Mouse (Mus musculus): ENCODE measurements around the gene Scn2b. TPM values are rescaled to one million over a fixed set of nuclear protein-coding genes. Genes with fewer than 3 reads are reported as not detected.

Gene Scn2b
- not detected for polyA plus RNA-seq (2012; fragmentation: generic; extraction: Trizol)

- Histone ChIP-seq H3ac (ENCODE audit: control insufficient read depth, insufficient read length) (no peak within 1 kb of the TSS), H3K79me2 (ENCODE audit: control insufficient read depth, insufficient read depth) (no peaks in the 10 kb centered on the region), H3K4me3 (no peak within 1 kb of the TSS), H3K36me3 (ENCODE audit: control insufficient read depth, insufficient read depth) (no peaks in the 10 kb centered on the region), H3K4me2 (ENCODE audit: low read depth) (no peak within 1 kb of the TSS), H3K27me3 (ENCODE audit: control insufficient read depth, insufficient read depth, insufficient read length) (peaks cover 52% of the 10 kb centered on the region)
- TF ChIP-seq TCF3 (IDR thresholded peaks at IDR 0.05; ENCODE audit: insufficient read length, low read depth) (no peak), REST (IDR thresholded peaks at IDR 0.05; ENCODE audit: insufficient read depth, insufficient read length) (no peak), POLR2A (IDR thresholded peaks at IDR 0.05; ENCODE audit: insufficient read length, low read depth) (no peak), MAX (IDR thresholded peaks at IDR 0.05; ENCODE audit: low read depth) (no peak), E2F4 (IDR thresholded peaks at IDR 0.05; ENCODE audit: insufficient read depth) (no peak), USF1 (IDR thresholded peaks at IDR 0.05; ENCODE audit: low read depth) (no peak), CEBPB (IDR thresholded peaks at IDR 0.05; ENCODE audit: insufficient read depth, poor library complexity, severe bottlenecking) (no peak), POLR2AphosphoS2 (IDR thresholded peaks at IDR 0.05; ENCODE audit: insufficient read length, low read depth) (no peak)
Measured at GRCm38 (mm10) chr9:45117741-45118431, at the start of gene Scn2b. Gene Scn2b, plus strand, starts transcription at chr9:45117782.

GRCm38 (mm10) chr9:45071800-45072199 lies 45.8 kb upstream of the Scn2b start:
- Histone ChIP-seq H3K4me2 (ENCODE audit: low read depth) (no peak overlapping the region), H3K27me3 (ENCODE audit: control insufficient read depth, insufficient read depth, insufficient read length) (peaks cover 43% of the 10 kb centered on the region), H3K4me3 (no peak overlapping the region), H3K79me2 (ENCODE audit: control insufficient read depth, insufficient read depth) (no peaks in the 10 kb centered on the region), H3ac (ENCODE audit: control insufficient read depth, insufficient read length) (no peak overlapping the region), H3K36me3 (ENCODE audit: control insufficient read depth, insufficient read depth) (no peaks in the 10 kb centered on the region)
- no peak for TF ChIP-seq POLR2AphosphoS2 (IDR thresholded peaks at IDR 0.05; ENCODE audit: insufficient read length, low read depth)
- TF ChIP-seq USF1 (IDR thresholded peaks at IDR 0.05; ENCODE audit: low read depth) = no peak
- no peak for TF ChIP-seq MAX (IDR thresholded peaks at IDR 0.05; ENCODE audit: low read depth)
- TF ChIP-seq MYOG (IDR thresholded peaks at IDR 0.05; ENCODE audit: control insufficient read depth in 1 of 3, insufficient read depth in 1 of 3, insufficient read length in 2 of 3, low read depth in 2 of 3) = no peak
- TF ChIP-seq CEBPB (IDR thresholded peaks at IDR 0.05; ENCODE audit: insufficient read depth, poor library complexity, severe bottlenecking) = no peak
- TF ChIP-seq TCF3 (IDR thresholded peaks at IDR 0.05; ENCODE audit: insufficient read length, low read depth) = no peak
- TF ChIP-seq REST (IDR thresholded peaks at IDR 0.05; ENCODE audit: insufficient read depth, insufficient read length) = no peak
- TF ChIP-seq POLR2A (IDR thresholded peaks at IDR 0.05; ENCODE audit: insufficient read length, low read depth) = no peak
- TF ChIP-seq E2F4 (IDR thresholded peaks at IDR 0.05; ENCODE audit: insufficient read depth) = no peak
- TF ChIP-seq TCF12 (IDR thresholded peaks at IDR 0.05; ENCODE audit: insufficient read depth, poor library complexity, severe bottlenecking) = no peak

GRCm38 (mm10) chr9:45077859-45078258 lies 39.7 kb upstream of the Scn2b start:
- no peaks in the 10 kb centered on the region for H3K36me3 ChIP-seq (ENCODE audit: control insufficient read depth, insufficient read depth)
- no peak overlapping the region for H3K4me2 ChIP-seq (ENCODE audit: low read depth)
- no peak overlapping the region for H3ac ChIP-seq (ENCODE audit: control insufficient read depth, insufficient read length)
- H3K4me3 ChIP-seq = no peak overlapping the region
- no peaks in the 10 kb centered on the region for H3K79me2 ChIP-seq (ENCODE audit: control insufficient read depth, insufficient read depth)
- TF ChIP-seq CEBPB (IDR thresholded peaks at IDR 0.05; ENCODE audit: insufficient read depth, poor library complexity, severe bottlenecking) = no peak
- no peak for TF ChIP-seq TCF3 (IDR thresholded peaks at IDR 0.05; ENCODE audit: insufficient read length, low read depth)
- TF ChIP-seq SRF (IDR thresholded peaks at IDR 0.05; ENCODE audit: control insufficient read depth, insufficient read length, low read depth) = no peak
- no peak for TF ChIP-seq TCF12 (IDR thresholded peaks at IDR 0.05; ENCODE audit: insufficient read depth, poor library complexity, severe bottlenecking)
- no peak for TF ChIP-seq E2F4 (IDR thresholded peaks at IDR 0.05; ENCODE audit: insufficient read depth)
- TF ChIP-seq MYOG (IDR thresholded peaks at IDR 0.05; ENCODE audit: control insufficient read depth in 1 of 3, insufficient read depth in 1 of 3, insufficient read length in 2 of 3, low read depth in 2 of 3) = no peak
- no peak for TF ChIP-seq POLR2AphosphoS2 (IDR thresholded peaks at IDR 0.05; ENCODE audit: insufficient read length, low read depth)
- TF ChIP-seq MYOD1 (IDR thresholded peaks at IDR 0.05; ENCODE audit: control insufficient read depth in 1 of 3, insufficient read length in 2 of 3, low read depth in 2 of 3) = no peak
- no peak for TF ChIP-seq MAX (IDR thresholded peaks at IDR 0.05; ENCODE audit: low read depth)
- no peak for TF ChIP-seq REST (IDR thresholded peaks at IDR 0.05; ENCODE audit: insufficient read depth, insufficient read length)
- no peak for TF ChIP-seq POLR2A (IDR thresholded peaks at IDR 0.05; ENCODE audit: insufficient read length, low read depth)
- no peak for TF ChIP-seq USF1 (IDR thresholded peaks at IDR 0.05; ENCODE audit: low read depth)
- H3K27me3 ChIP-seq (ENCODE audit: control insufficient read depth, insufficient read depth, insufficient read length) = peaks cover 64% of the 10 kb centered on the region

DNA sequence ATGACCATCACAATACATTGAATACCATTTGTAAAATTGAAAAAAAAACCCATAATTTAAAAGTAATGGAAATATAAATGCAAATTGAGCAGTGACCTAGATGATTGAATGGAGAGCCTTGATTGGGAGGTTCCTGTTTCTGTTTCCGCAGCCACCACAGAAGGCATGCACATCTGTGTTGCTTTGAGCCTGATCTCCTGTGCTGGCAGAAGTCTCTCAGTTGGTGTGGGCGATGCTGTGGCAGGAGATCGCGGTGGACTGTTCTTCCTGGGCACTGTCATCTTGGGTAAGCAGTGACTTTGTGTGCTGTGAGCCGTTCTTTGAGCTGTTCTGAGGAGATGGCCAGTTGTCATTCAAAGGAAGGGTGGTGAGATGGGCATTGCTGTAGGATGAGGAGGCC lies 38.6 kb upstream of the Scn2b start, which contains the start of gene Jaml:
Gene Jaml, plus strand, starts transcription at position 173 of the 400 bp plus-strand sequence.
- TF ChIP-seq POLR2AphosphoS2 (IDR thresholded peaks at IDR 0.05; ENCODE audit: insufficient read length, low read depth) (no peak), E2F4 (IDR thresholded peaks at IDR 0.05; ENCODE audit: insufficient read depth) (no peak), REST (IDR thresholded peaks at IDR 0.05; ENCODE audit: insufficient read depth, insufficient read length) (no peak), POLR2A (IDR thresholded peaks at IDR 0.05; ENCODE audit: insufficient read length, low read depth) (no peak)
- H3K4me2 ChIP-seq (ENCODE audit: low read depth) = no peak within 1 kb of the TSS
- H3K27me3 ChIP-seq (ENCODE audit: control insufficient read depth, insufficient read depth, insufficient read length) = peaks cover 65% of the 10 kb centered on the region
- H3K4me3 ChIP-seq = no peak within 1 kb of the TSS
- no peaks in the 10 kb centered on the region for H3K36me3 ChIP-seq (ENCODE audit: control insufficient read depth, insufficient read depth)
- H3K79me2 ChIP-seq (ENCODE audit: control insufficient read depth, insufficient read depth) = no peaks in the 10 kb centered on the region
- no peak within 1 kb of the TSS for H3ac ChIP-seq (ENCODE audit: control insufficient read depth, insufficient read length)

DNA sequence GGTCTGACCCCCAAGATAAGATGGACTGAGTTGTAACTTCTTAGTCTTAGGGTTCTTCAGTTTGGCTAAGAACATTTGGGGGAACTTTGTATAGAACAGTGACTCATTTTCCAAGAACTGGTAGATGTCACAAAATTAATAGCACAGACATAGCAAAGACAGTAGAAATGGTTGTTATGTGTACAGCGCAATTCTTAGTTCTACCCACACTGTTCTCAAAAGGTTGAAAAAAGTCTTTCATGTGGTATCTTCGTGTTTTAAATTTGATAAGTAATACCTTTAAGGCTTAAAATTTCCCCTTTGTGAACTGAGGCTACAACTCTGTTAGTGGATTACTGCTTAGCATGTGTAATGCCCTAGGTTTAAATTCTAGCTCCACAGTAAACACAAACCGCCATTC lies 34.5 kb upstream of the Scn2b start:
- no peak overlapping the region for H3ac ChIP-seq (ENCODE audit: control insufficient read depth, insufficient read length)
- no peak for TF ChIP-seq TCF12 (IDR thresholded peaks at IDR 0.05; ENCODE audit: insufficient read depth, poor library complexity, severe bottlenecking)
- no peak for TF ChIP-seq REST (IDR thresholded peaks at IDR 0.05; ENCODE audit: insufficient read depth, insufficient read length)
- no peak for TF ChIP-seq E2F4 (IDR thresholded peaks at IDR 0.05; ENCODE audit: insufficient read depth)
- no peak for TF ChIP-seq POLR2A (IDR thresholded peaks at IDR 0.05; ENCODE audit: insufficient read length, low read depth)
- no peak for TF ChIP-seq MYOG (IDR thresholded peaks at IDR 0.05; ENCODE audit: control insufficient read depth in 1 of 3, insufficient read depth in 1 of 3, insufficient read length in 2 of 3, low read depth in 2 of 3)
- no peak for TF ChIP-seq CEBPB (IDR thresholded peaks at IDR 0.05; ENCODE audit: insufficient read depth, poor library complexity, severe bottlenecking)
- no peak for TF ChIP-seq POLR2AphosphoS2 (IDR thresholded peaks at IDR 0.05; ENCODE audit: insufficient read length, low read depth)
- TF ChIP-seq USF1 (IDR thresholded peaks at IDR 0.05; ENCODE audit: low read depth) = no peak
- no peak for TF ChIP-seq SRF (IDR thresholded peaks at IDR 0.05; ENCODE audit: control insufficient read depth, insufficient read length, low read depth)
- no peak for TF ChIP-seq MAX (IDR thresholded peaks at IDR 0.05; ENCODE audit: low read depth)
- TF ChIP-seq TCF3 (IDR thresholded peaks at IDR 0.05; ENCODE audit: insufficient read length, low read depth) = no peak
- TF ChIP-seq MYOD1 (IDR thresholded peaks at IDR 0.05; ENCODE audit: control insufficient read depth in 1 of 3, insufficient read length in 2 of 3, low read depth in 2 of 3) = no peak
- no peaks in the 10 kb centered on the region for H3K79me2 ChIP-seq (ENCODE audit: control insufficient read depth, insufficient read depth)
- H3K4me2 ChIP-seq (ENCODE audit: low read depth) = no peak overlapping the region
- H3K36me3 ChIP-seq (ENCODE audit: control insufficient read depth, insufficient read depth) = no peaks in the 10 kb centered on the region
- H3K4me3 ChIP-seq = no peak overlapping the region
- peaks cover 73% of the 10 kb centered on the region for H3K27me3 ChIP-seq (ENCODE audit: control insufficient read depth, insufficient read depth, insufficient read length)

Data from myocyte (in vitro differentiated cells).